Mouse (Mus musculus): Measurements from ENCODE around the gene Gm6164.
"Not testable (repeated sequence)": the region's sequence is repeated elsewhere in the genome, so short reads cannot be mapped to it uniquely, and the experiment has no call there.

Gene Gm6164

DNA sequence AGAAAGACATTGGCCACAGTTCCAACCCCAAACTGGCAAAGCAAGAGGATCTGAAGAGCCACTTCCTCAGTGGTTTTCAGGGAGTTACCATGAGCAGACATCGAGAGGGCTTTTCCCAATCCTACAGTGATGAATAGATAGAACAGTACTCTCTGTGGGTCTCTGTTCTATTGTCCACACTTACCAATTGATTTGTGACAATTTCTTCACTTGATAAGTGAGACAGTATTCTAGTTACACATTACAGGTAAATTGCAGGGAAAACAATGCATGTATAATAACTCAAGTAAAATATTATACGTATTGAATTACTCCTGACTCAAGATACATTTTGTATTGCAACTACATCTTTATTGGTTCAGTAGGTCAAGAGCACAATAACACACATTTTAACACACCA, at the start of gene Gm6164:
Gm6164 (minus strand) TSS at position 101 of the 400 bp plus-strand sequence.
- not testable (repeated sequence) for DNase-seq

DNA sequence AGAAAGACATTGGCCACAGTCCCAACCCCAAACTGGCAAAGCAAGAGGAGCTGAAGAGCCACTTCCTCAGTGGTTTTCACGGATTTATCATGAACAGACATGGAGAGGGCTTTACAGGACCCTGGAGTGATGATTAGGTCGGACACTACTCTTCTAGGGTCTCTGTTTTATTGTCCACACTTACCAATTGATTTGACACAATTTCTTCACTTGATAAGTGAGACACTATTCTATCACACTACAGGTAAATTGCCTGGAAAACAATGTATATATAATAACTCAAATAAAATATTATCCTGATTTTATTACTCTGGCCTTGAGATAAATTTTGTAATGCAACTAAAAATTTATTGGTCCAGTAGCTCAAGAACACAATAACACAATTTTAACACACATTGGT, 28.3 kb upstream of the Gm6164 start, which contains the start of gene Gm4498:
Gm4498 (minus strand) TSS at position 101 of the 400 bp plus-strand sequence.
- not testable (repeated sequence) for DNase-seq

DNA sequence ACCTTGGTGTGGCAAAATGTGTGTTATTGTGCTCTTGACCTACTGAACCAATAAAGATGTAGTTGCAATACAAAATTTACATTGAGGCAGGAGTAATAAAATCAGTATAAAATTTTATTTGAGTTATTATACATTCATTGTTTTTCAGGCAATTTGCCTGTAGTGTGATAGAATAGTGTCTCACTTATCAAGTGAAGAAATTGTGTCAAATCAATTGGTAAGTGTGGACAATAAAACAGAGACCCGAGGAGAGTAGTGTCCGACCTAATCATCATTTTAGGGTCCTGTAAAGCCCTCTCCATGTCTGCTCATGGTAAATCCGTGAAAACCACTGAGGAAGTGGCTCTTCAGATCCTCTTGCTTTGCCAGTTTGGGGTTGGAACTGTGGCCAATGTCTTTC, 12.0 kb downstream of the Gm6164 start, which contains the start of gene Vmn1r95:
Vmn1r95 (plus strand) TSS at position 301 of the 400 bp plus-strand sequence.
- DNase-seq: not testable (repeated sequence)

DNA sequence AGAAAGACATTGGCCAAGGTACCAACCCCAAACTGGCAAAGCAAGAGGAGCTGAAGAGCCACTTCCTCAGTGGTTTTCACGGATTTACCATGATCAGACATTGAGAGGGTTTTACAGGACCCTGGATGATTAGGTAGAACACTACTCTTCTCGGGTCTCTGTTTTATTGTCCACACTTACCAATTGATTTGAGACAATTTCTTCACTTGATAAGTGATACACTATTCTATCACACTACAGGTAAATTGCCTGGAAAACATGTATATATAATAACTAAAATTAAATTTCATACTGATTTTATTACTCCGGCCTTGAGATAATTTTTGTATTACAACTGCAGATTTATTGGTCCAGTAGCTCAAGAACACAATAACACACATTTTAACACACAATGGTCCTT, 37.1 kb downstream of the Gm6164 start, which contains the start of gene Vmn1r94:
Vmn1r94 (minus strand) TSS at position 101 of the 400 bp plus-strand sequence.
- not testable (repeated sequence) for DNase-seq
